Mouse (Mus musculus) right cerebral cortex, postnatal 25 days (tissue): Measurements from ENCODE around the gene Kpna1.

Source experiments
- DNase-seq: peaks from one replicate; pipeline ENCODE4 v3.0.0; 2022

Gene Kpna1

GRCm38 (mm10) chr16:36071450-36072379 is 93.2 kb downstream of the Kpna1 start, which contains the start of the genes Fam162a and Ccdc58:
Gene Fam162a, minus strand, starts transcription at chr16:36071594.
Gene Ccdc58, plus strand, starts transcription at chr16:36071685.
- DNase-seq = peak; percentile 91

DNA sequence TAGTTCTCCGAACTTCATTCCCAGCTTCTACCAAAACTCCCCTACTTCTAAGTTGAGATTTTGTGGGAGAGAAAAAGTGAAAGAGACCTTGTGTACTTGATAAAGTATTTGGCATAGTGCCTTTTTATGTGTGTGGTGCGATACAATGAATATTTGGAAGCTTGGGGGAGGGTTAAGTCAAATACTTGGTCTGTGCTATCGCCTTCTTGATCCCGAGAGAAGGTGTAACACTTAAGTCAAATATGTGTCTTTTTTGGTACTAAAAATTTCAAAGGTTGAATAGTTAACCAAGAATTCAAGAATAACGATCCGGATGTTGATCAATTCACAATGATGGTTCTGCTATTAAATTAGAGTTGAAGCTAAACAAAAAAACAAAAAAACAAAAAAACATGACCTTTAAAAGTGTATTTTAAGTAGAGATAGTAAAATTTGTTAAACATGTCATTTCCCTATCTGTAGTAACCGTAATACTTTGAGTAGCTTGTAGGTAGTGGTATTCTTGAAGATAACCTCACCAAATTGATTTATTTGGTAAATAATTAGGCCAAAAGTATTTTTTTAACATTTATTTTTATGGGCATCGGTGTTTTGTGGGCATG is 94.0 kb downstream of the Kpna1 start:
- DNase-seq = no peak

DNA sequence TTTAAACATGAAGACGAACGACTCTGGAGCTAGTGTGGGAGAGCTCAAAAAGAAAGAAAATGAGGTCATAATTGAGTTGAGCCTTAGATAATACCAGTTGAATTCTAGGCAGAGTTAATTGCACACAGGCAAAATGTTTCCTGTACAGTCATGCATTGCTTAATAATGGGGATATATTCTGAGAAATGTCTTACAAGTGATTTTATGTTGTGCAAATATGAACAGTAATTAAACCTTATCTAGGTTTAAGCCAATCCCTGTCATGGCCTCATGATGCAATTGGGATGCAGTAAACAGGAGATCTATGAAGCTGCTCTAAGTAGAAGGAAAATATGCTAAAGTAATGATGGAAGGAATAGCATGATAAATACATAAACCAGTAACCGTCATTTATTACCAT is 96.2 kb downstream of the Kpna1 start:
- no peak for DNase-seq

DNA sequence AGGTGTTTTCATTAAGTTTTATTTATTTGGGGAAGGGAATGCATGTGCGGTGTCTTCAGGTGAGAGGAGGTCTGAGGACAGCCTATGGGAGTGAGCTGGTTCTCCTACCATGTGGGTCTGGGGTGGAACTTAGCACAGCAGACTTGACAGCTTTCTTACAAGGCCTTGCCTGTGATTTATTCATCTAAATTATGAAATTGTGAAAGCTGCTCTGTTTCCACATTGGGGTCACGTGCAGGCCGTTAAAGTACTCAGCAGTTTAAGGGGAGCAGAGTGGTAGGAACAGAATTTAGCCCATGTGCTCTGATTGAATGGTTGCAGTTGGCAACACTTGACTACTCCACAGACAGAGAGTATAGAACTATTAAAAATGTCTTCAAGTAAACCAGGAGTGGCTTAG is 101.4 kb downstream of the Kpna1 start:
- no peak for DNase-seq
